Mouse (Mus musculus) gastrocnemius, adult 18-20 months (tissue): Measurements from ENCODE around the gene Slc39a2. TPM values are rescaled to one million over a fixed set of nuclear protein-coding genes. Genes with fewer than 3 reads are reported as not detected.
"Not testable (repeated sequence)": the region's sequence is repeated elsewhere in the genome, so short reads cannot be mapped to it uniquely, and the experiment has no call there.

ENCODE experiments used
- DNase-seq: peaks from one replicate; pipeline ENCODE4 v3.0.0; 2021; ENCODE audit warnings: low spot score
- total RNA-seq, 2 experiments: library from RNA; stranded (reverse); gene quantifications; 2 replicates each; pipeline ENCODE4 v1.2.3; 2021

Gene Slc39a2
- total RNA-seq, 2 experiments from 2014 or later, result 0.33 to 0.57 TPM

GRCm38 (mm10) chr14:51902806-51903710 is 10.4 kb downstream of the Slc39a2 start:
- peak; percentile 81 for DNase-seq

DNA sequence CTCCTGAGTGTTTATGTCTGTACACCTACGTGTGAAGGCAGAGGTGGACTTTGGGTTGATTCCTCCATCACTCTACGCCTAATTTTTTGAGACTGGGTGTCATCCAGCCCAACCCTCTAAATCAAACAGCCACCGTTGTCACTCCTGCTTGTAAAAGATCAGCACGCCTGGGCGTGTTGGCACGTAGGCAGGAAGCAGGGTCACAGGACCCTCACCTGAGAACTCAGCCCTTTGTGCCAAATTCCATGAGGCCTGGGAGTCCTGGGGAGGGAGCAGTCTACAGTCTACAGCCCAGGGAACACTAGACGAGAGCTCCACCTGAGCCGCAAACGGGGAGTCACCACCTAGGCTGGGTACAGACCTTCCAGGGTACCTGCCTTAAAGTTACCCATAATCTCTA is 11.1 kb downstream of the Slc39a2 start:
- DNase-seq, result no peak

DNA sequence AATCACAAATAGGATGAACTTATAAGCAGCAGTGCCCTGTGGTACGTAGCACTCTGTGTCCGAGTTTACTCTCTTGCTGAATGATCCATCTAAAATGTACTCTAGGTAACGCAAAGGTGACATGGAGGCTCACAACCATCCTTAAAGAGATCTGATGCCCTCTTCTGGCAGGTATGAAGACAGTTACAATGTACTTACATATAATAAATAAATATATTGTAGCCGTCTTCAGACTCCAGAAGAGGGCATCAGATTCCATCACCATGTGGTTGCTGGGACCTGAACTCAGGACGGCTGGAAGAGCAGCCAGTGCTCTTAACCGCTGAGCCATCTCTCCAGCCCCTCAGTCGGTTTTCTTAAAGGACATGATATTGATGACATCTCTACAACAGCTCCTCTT is 12.0 kb downstream of the Slc39a2 start:
- no peak for DNase-seq

GRCm38 (mm10) chr14:51906102-51906501 is 13.4 kb downstream of the Slc39a2 start:
- no peak for DNase-seq

GRCm38 (mm10) chr14:51911301-51911700 is 18.6 kb downstream of the Slc39a2 start:
- DNase-seq, result no peak

DNA sequence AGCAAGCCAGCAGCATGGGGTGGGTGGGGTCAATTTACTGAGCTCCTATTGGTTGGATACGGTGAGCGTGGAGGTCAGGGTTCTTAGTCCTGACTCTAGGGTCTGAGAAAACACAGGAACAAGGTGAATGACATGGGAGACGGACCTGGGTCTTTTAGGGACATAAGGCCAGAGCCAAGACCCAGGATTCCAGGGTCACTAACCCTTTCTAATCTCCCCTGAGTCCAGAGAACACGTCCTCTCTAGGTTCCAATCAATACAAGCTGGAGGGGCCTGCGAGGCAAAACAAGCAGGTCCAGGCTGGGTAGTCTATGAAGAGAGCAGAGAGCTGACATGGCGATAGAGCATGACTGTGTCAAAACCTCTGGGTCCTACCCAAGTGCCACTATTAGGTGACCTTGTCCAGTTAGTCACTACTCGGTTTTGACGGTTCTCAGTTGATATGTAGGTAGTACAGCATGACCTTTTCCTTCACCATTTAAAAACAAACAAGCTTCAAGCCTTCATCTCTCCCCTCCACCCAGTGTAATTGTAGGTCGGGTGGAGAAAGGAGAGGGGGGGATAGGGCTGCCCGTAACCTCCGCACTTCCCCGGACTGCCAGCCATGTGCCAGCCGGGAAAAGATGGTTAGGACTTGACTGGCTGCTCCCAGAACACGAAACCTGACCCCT is 19.8 kb downstream of the Slc39a2 start:
- peak; percentile 65 for DNase-seq

DNA sequence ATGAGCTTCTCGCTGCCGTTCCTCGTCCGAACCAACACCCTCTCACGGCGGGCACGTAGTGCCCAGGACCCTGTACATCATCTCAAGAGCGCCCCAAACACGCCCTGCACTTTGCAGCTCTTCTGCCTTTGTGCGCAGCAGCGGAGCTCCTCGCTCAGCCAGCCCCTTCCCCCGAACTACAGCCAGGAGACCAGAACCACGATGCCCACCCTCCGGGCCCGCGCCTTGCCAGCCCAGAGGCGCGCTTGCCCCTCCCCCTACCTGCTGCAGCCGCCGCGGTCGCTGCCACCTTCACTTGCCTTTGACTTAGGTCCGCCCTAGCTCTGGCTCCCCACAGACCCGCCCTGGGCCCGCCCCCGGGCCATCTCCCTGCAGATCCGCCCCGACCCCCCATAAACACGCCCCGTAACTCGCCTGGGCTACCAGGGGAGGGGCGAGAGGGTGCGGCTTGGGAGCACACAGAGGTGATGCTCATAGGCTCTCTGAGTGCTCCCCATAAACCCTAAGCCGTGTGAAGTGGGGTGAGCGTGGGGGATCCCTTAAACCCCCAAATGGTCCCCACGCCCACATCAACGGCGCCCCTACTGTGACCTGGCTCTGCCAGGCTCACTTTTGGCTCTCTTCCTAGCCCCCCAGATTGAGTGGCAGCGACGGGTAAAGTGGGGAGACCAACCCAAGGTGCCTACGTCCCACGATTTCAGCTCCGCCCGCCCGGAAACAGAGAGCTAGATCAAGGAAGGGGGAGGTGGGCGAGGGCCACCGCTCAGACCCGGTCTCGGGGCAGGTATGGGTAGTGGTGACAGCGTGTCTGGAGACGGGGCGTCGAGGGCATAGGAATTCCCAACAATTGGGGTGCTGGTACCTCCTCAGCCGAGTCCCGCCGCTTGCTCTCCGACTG is 20.6 kb downstream of the Slc39a2 start:
- peak; percentile 93 for DNase-seq

- DNase-seq, result peak; percentile 94
Observed at GRCm38 (mm10) chr14:51913960-51914762, 21.5 kb downstream of the Slc39a2 start, which contains the start of gene Ndrg2. Ndrg2 (minus strand) TSS chr14:51914158.

GRCm38 (mm10) chr14:51915030-51915429 is 22.3 kb downstream of the Slc39a2 start:
- DNase-seq, result peak; percentile 71

DNA sequence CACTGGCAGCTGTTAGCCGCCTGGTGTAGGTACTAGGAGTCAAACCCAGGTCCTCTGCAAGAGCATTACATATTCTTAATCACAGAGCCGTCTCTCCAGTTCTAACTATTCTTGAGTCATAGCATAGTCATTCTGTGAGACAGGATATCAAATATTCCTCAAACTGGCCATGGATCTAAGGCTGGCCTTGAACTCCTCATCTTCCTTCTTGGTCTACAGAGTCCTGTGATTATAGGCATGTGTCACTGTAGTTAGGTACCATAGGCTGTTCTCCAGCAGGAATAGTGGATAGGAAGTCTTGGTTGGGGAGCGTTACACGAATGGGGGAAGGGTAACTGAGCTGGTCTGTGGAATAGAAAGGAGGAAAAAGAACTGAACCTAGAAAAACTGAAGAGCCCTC is 23.9 kb downstream of the Slc39a2 start:
- no peak for DNase-seq

DNA sequence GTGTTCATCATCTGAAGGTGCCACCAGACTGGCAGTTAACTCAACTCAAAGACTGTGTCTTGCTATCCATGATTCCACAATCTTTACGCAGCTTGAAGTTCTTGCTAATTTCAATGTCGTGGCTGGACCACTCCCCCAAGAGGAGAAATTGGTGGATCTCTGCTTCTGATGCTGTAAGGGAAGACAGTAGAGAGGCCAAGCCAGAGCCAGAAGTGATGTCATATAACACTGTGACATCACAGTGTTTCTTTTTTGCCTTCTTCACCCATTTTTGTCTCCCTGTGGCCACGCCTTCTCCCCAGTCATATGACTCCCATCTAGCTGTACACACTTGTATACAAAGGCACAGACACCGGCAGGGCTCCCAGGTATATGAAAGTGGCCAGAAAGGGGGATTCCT is 25.4 kb downstream of the Slc39a2 start, which contains the start of gene Tppp2:
Gene Tppp2, plus strand, starts transcription at position 301 of the 400 bp plus-strand sequence.
- DNase-seq, result no peak

DNA sequence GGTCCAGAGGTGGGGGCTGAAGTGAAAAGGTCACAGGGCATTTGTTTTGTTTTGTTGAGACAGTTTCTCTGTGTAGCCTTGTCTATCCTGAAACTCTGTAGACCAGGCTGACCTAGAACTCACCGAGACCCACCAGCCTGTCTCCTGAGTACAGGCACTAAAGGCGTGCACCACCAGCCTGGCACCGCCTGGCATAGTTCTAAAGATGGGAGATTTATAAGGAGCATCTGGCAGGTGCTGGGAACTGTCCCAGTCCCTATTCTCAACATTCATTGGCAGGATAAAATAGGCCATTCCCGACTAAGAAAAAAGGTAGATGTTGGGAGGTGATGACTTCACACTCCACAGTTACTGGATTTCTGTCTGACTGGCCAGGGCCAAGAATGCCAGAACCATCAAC is 26.3 kb downstream of the Slc39a2 start:
- DNase-seq, result peak; percentile 69

DNA sequence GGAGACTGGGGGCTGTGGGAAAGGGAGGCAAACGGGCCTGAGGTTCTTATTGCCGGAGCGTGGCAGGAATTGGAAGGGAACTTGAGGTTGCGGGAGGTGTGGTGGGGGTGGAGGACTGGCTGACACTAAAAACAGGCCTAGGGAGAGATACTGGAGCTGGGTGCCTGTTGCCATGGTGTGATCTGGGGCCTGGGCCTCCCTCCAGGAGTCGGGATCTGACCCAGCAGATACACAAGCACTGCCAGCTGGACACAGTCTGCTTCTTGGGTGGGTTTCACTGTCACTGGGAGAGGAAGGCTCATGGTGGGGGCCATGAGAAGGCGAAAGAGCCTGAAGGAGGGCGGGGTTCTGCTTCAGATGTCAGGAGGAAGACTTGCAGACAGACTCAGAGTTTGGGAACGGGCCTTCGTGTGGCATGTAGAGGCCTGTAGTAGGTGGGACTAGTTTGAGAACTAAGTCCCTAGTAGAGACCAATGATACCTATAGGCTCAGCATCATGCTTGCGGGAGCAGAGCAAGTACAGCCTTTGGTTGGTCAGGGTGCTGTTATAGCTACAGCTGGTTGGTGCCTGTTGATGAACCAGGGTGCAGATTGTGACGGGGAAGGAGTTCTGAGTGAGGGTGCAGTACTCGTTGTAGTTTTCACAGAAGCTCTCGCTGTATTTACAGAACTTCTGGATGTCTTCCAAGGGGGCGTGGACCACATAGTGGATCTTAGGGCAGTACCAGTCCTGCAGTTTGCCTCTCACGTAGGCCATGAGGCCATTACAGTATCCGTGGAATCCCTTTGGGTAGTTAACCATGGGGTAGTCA is 29.3 kb downstream of the Slc39a2 start:
- DNase-seq, result peak; percentile 85

DNA sequence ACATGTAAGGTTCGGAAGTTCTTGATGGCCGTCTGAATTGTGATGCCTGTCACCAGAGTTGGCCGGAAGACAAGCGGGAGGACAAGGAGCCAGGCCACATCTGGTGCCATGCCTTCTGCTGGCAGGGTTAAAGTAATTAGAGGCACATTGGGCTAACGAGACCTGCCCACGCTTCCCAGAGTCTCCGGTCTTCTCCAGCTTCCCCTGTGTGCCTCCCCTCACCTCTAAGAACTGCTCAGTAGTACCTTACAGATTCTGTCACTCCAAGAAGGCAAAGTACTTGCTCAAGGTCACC is 29.8 kb downstream of the Slc39a2 start, which contains the start of gene Rnase13:
Gene Rnase13, minus strand, starts transcription at position 203 of the 295 bp plus-strand sequence.
- peak; percentile 59 for DNase-seq

DNA sequence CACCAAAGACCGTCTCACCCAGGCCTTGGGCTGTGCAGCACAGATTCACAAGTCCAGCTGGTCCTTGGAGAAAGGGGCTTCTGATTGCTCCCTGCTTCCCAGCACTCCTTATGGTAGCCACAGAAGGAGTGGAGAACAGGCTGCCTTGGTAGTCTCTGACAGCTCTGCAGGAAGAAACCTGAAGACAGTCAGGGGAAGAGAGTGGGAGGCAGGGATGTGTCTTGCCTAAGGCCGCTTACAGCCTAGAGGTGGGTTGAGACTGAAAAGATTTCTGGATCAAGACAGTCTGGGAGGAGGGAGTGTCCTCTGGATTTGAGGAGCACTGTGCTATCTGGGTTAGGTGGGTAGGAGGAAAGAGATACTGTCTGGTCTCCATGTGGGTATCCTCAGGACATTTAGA is 30.2 kb downstream of the Slc39a2 start:
- no peak for DNase-seq

DNA sequence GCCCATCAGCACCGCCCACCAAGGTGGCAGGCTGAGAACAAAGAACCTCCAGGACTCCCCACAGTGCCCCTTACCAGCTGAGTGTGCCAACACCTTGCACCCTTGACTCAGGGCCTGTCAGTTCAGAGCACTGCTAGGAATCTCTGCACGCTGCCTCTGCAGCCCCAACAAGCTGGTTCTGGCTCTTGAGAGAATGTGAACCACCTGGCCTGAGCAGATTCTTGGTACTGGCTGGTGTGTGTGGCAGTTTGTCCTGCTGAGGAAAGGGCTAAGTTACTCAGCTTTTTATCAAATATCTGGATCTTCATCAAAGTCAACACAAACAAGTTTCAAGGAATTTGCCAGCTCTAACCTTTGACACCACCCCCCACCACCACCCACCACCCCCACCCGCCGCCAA is 30.8 kb downstream of the Slc39a2 start:
- no peak for DNase-seq

GRCm38 (mm10) chr14:51926930-51927329 is 34.2 kb downstream of the Slc39a2 start:
- not testable (repeated sequence) for DNase-seq

DNA sequence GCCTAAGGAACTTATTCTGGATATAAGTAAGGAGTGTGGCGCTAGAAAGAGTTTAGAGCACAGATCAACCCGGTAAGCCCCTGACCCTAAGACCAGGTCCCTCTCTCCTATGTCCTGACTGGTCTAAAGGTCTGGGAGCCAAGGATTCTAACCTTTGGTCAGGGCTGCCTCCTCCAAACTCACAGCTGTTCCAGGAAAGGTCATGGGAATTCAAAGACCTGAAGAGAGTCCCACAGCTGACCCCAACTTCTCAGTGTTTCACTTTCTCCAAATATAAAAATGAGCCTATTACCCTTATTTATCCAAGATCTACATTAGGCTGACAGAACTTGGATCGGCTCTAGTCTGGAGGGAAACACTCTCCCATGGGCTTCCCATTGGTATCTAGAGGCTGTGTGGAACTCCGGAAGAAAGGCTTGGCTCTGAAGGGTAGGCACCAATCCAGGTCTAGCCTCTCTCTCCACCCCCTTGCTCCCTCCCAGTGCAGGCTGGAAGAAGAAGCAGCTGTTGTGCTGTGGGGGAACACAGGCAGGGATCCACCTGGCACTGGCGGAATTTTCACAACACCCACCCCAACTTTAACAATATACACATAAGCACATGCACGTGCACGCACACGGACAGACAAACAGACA is 36.7 kb downstream of the Slc39a2 start:
- DNase-seq, result peak; percentile 83

DNA sequence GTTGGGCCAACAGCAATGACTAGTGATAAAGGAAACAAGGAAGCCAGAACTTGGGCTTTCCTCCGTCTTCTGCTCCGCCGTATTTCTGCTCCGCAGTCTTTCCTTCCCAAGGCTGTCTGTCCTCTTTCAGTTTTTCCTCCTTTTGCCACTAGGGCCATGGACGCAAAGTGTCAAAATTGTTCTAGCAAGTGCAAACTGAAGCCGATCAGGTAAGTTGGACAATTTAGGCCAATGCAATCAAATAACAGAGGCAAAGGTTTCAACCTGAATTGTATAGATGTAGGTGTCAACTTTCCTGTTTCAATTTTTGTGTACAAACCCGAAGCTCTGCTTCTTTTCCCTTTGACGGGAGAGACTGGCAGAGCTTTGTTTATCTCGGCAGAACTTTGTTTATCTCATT is 37.3 kb downstream of the Slc39a2 start:
- no peak for DNase-seq
